Mouse (Mus musculus) CH12.LX (cell line): Measurements from ENCODE around the gene 1700067K01Rik. TPM values are rescaled to one million over a fixed set of nuclear protein-coding genes. Genes with fewer than 3 reads are reported as not detected.
"Not testable (repeated sequence)": the region's sequence is repeated elsewhere in the genome, so short reads cannot be mapped to it uniquely, and the experiment has no call there.

Source experiments
- DNase-seq: peaks from one replicate; pipeline ENCODE4 v3.0.0-alpha.2; 2013; ENCODE audit errors: extremely low read depth
- H3K27ac ChIP-seq: 2 replicates; pipeline ENCODE4 v1.5.1; 2012; ENCODE audit warnings: low read depth, mild to moderate bottlenecking, control low read depth, moderate library complexity; ENCODE audit not compliant: insufficient read depth
- H3K27me3 ChIP-seq: replicated peaks from 2 replicates; pipeline ENCODE3; 2012; ENCODE audit warnings: inconsistent platforms
- H3K36me3 ChIP-seq, 2 experiments: replicated peaks in 1 of 2; 2 replicates each; pipeline versions ENCODE3 to v1.6.1; 2012; ENCODE audit warnings: inconsistent platforms in 1 of 2, low read length in 1 of 2, mild to moderate bottlenecking in 1 of 2, mixed read lengths in 1 of 2, moderate library complexity in 1 of 2; ENCODE audit not compliant: control insufficient read depth in 1 of 2, insufficient read depth in 1 of 2
- H3K4me1 ChIP-seq, 2 experiments: 2 replicates each; pipeline ENCODE4 v1.6.1; 2012; ENCODE audit warnings: inconsistent platforms in 1 of 2, moderate library complexity in 1 of 2; ENCODE audit not compliant: insufficient read depth in 2 of 2, control insufficient read depth in 1 of 2
- H3K4me2 ChIP-seq: 2 replicates; pipeline ENCODE4 v1.6.1; 2012; ENCODE audit warnings: low read depth, mild to moderate bottlenecking, control low read depth; ENCODE audit not compliant: poor library complexity, insufficient read depth, severe bottlenecking
- H3K4me3 ChIP-seq, 3 experiments: fragments of 150-350 bp in 1 of 3; sonication (generic) in 1 of 3; replicated peaks in 1 of 3; 2 replicates each; pipeline versions ENCODE3 to v1.5.1; 2011 to 2012; ENCODE audit warnings: low read depth in 2 of 3, low read length in 2 of 3, mild to moderate bottlenecking in 2 of 3, moderate library complexity in 2 of 3, control low read depth in 1 of 3, improper control_type of control experiment in 1 of 3, inconsistent platforms in 1 of 3, mixed read lengths in 1 of 3; ENCODE audit not compliant: poor library complexity in 1 of 3
- H3K79me2 ChIP-seq: replicated peaks from 2 replicates; pipeline ENCODE4 v1.6.1; 2012; ENCODE audit warnings: mild to moderate bottlenecking, moderate library complexity; ENCODE audit not compliant: control insufficient read depth, poor library complexity, insufficient read depth, severe bottlenecking; ENCODE audit errors: extremely low read depth
- H3K9ac ChIP-seq: 2 replicates; pipeline ENCODE4 v1.6.1; 2012; ENCODE audit warnings: low read depth, mild to moderate bottlenecking, control low read depth, moderate library complexity; ENCODE audit not compliant: insufficient read depth
- H3K9me3 ChIP-seq: replicated peaks from 2 replicates; pipeline ENCODE3; 2012; ENCODE audit warnings: low read length, inconsistent platforms, mixed read lengths
- CHD1 ChIP-seq: IDR thresholded peaks from 2 replicates; pipeline ENCODE4 v1.6.1; 2012; ENCODE audit warnings: low read depth, low read length, improper control_type of control experiment, inconsistent platforms
- CTCF ChIP-seq, 2 experiments: IDR thresholded peaks in 1 of 2; conservative IDR thresholded peaks in 1 of 2; 2 replicates each; pipeline ENCODE4 v1.5.1; 2011 to 2012; ENCODE audit warnings: low read depth in 2 of 2, low read length in 2 of 2, improper control_type of control experiment in 1 of 2, inconsistent platforms in 1 of 2, mild to moderate bottlenecking in 1 of 2, moderate library complexity in 1 of 2
- IRF4 ChIP-seq: IDR thresholded peaks from 2 replicates; pipeline ENCODE4 v1.6.1; 2014; ENCODE audit warnings: low read depth, mild to moderate bottlenecking, inconsistent platforms, low read length, improper control_type of control experiment
- KAT2A ChIP-seq: IDR thresholded peaks from 2 replicates; pipeline ENCODE4 v1.6.1; 2012; ENCODE audit warnings: low read length, improper control_type of control experiment, inconsistent platforms; ENCODE audit not compliant: insufficient replicate concordance
- MAFK ChIP-seq: IDR thresholded peaks from 2 replicates; pipeline ENCODE4 v1.6.1; 2011; ENCODE audit warnings: low read length, improper control_type of control experiment; ENCODE audit not compliant: insufficient replicate concordance
- MXI1 ChIP-seq: IDR thresholded peaks from 2 replicates; pipeline ENCODE4 v1.6.1; 2011; ENCODE audit warnings: mild to moderate bottlenecking, low read depth, low read length, improper control_type of control experiment
- MYC ChIP-seq: IDR thresholded peaks from 2 replicates; pipeline ENCODE4 v1.6.1; 2011; ENCODE audit warnings: low read depth, mild to moderate bottlenecking, improper control_type of control experiment, low read length
- POLR2A ChIP-seq: IDR thresholded peaks from 2 replicates; pipeline ENCODE4 v1.6.1; 2011; ENCODE audit warnings: low read depth, mild to moderate bottlenecking, improper control_type of control experiment, low read length
- POLR2AphosphoS2 ChIP-seq: IDR thresholded peaks from 2 replicates; pipeline ENCODE4 v1.6.1; 2011; ENCODE audit warnings: low read depth, low read length, improper control_type of control experiment
- RCOR1 ChIP-seq: conservative IDR thresholded peaks from 2 replicates; pipeline ENCODE4 v1.6.1; 2012; ENCODE audit warnings: low read depth, mild to moderate bottlenecking, inconsistent platforms, low read length, improper control_type of control experiment
- USF2 ChIP-seq: conservative IDR thresholded peaks from 2 replicates; pipeline ENCODE4 v1.6.1; 2011; ENCODE audit warnings: low read depth, low read length, improper control_type of control experiment
- ZKSCAN1 ChIP-seq: IDR thresholded peaks from 2 replicates; pipeline ENCODE4 v1.6.1; 2012; ENCODE audit warnings: low read depth, inconsistent platforms, low read length, improper control_type of control experiment, borderline replicate concordance
- dilution Hi-C: fragments of 300-500 bp; cut with MboI; formaldehyde crosslinking; loops from 2 replicates; pipeline ENCODE4 v1.14.3; 2020; ENCODE audit warnings: low sequenced_read_pairs; ENCODE audit not compliant: extremely low pct_unique_long_range_greater_than_20kb, extremely low pct_ligation_motif_present
- in situ Hi-C: fragments of 300-500 bp; cut with MboI; formaldehyde crosslinking; loops from 3 replicates; pipeline ENCODE4 v1.14.3; 2019; ENCODE audit warnings: low sequenced_read_pairs, low pct_ligation_motif_present, low pct_unique_long_range_greater_than_20kb, mixed read lengths
- polyA plus RNA-seq: library from polyadenylated mRNA; unstranded; fragments of >175 nt; gene quantifications from 2 replicates; pipeline ENCODE4 v1.2.1, GENCODE M21; 2012; ENCODE audit warnings: low read depth; ENCODE audit not compliant: insufficient read length
- total RNA-seq, 2 experiments: library from RNA; depleted of rRNA; stranded (reverse); fragments of 300-350 nt in 1 of 2; fragments of >200 nt in 1 of 2; gene quantifications; 2 replicates each; pipeline ENCODE4 v1.2.3; 2012 to 2014

Gene 1700067K01Rik
- total and polyA plus RNA-seq, 3 experiments = 0.38 to 0.67 TPM; not detected in 1

GRCm38 (mm10) chr8:83983222-83983621, 18.1 kb upstream of the 1700067K01Rik start:
- H3K9me3 ChIP-seq, H3K27me3 ChIP-seq, H3K4me3 ChIP-seq, in situ Hi-C loops, H3K27ac ChIP-seq, H3K9ac ChIP-seq, DNase-seq, H3K4me2 ChIP-seq, H3K79me2 ChIP-seq, dilution Hi-C loops: not testable (repeated sequence)
- peak in 1 of 2 experiments; percentile 33; a peak in 1 of 4 replicates for TF ChIP-seq CTCF (conservative IDR thresholded peaks at IDR 0.05 in 1 of 2, IDR thresholded peaks at IDR 0.05 in 1 of 2; ENCODE audit: low read depth in 2 of 2, low read length in 2 of 2)
- Histone ChIP-seq H3K4me1 (peaks cover 2 to 40% of the 10 kb centered on the region in 2 experiments; a peak in 3 of 4 replicates), H3K36me3 (peaks cover 34 to 71% of the 10 kb centered on the region in 2 experiments)

DNA sequence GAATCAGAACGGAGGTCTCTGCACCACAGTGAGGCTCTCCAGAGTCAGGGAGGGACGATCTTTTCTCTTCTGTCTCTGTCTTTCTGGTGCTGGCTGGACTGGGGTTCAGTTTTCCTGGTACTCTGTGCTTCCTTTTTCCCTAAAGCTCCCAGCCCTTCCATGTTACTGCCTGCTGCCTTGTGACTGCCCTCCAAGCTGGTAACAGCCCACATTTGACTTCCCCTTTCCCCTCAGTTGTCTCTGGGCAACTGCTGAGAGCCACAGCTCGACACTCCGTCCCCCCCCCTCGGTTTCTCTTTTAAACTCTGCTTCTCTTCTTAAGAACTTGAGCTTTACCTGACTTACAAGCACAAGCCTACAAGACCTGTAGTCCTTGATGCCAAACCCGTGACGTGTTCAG, 12.1 kb upstream of the 1700067K01Rik start:
- Histone ChIP-seq H3K4me2 (no peak overlapping the region), H3K27me3 (no peaks in the 10 kb centered on the region), H3K4me1 (peaks cover 0 to 40% of the 10 kb centered on the region in 2 experiments; a peak in 2 of 4 replicates), H3K36me3 (peaks cover 34 to 63% of the 10 kb centered on the region in 2 experiments)
- TF ChIP-seq MAFK = no peak
- TF ChIP-seq RCOR1 = no peak
- TF ChIP-seq, all 38 proteins: peak for 0
- no peaks in the 10 kb centered on the region for H3K79me2 ChIP-seq
- no peak overlapping the region for H3K9ac ChIP-seq
- in situ Hi-C loops = no loop called here
- H3K27ac ChIP-seq = no peak overlapping the region
- no peak for DNase-seq
- dilution Hi-C loops = no loop called here
- no peaks in the 10 kb centered on the region for H3K9me3 ChIP-seq
- no peak overlapping the region for H3K4me3 ChIP-seq

- Histone ChIP-seq H3K9ac (no peak overlapping the region), H3K36me3 (peaks cover 31 to 59% of the 10 kb centered on the region in 2 experiments), H3K79me2 (no peaks in the 10 kb centered on the region), H3K4me1 (peaks cover 0 to 42% of the 10 kb centered on the region in 2 experiments; a peak in 2 of 4 replicates), H3K27me3 (no peaks in the 10 kb centered on the region), H3K9me3 (no peaks in the 10 kb centered on the region), H3K27ac (no peak overlapping the region), H3K4me2 (no peak overlapping the region), H3K4me3 (no peak overlapping the region)
- TF ChIP-seq KAT2A = no peak
- no peak for TF ChIP-seq USF2
- TF ChIP-seq CHD1 = no peak
- TF ChIP-seq MXI1 = no peak
- TF ChIP-seq MYC = no peak
- no peak for TF ChIP-seq POLR2A
- TF ChIP-seq IRF4 = no peak
- no peak for TF ChIP-seq ZKSCAN1
- TF ChIP-seq POLR2AphosphoS2 = no peak
- no peak for DNase-seq
- in situ Hi-C loops = no loop called here
- dilution Hi-C loops = no loop called here
Observed at GRCm38 (mm10) chr8:83990170-83990569, 11.1 kb upstream of the 1700067K01Rik start.
